Mouse (Mus musculus) cerebellum, adult 2 months (tissue): ENCODE results near the gene Fbxl14. TPM values are rescaled to one million over a fixed set of nuclear protein-coding genes. Genes with fewer than 3 reads are reported as not detected.

Experiments
- DNase-seq, 2 experiments: peaks; one replicate each; pipeline ENCODE4 v3.0.0; 2021
- H3K27ac ChIP-seq: fragments of 200-500 bp; 2 replicates; pipeline ENCODE4 v1.5.1; 2012; ENCODE audit warnings: low read length, control low read depth, inconsistent platforms; ENCODE audit not compliant: insufficient read depth
- H3K27me3 ChIP-seq: fragments of 200-500 bp; 2 replicates; pipeline ENCODE4 v1.6.1; 2012; ENCODE audit warnings: inconsistent platforms, mild to moderate bottlenecking, low read length, moderate library complexity; ENCODE audit not compliant: control insufficient read depth, insufficient read depth
- H3K4me1 ChIP-seq: fragments of 200-500 bp; 2 replicates; pipeline ENCODE4 v1.6.1; 2011; ENCODE audit warnings: low read length; ENCODE audit not compliant: control insufficient read depth, insufficient read depth
- H3K4me3 ChIP-seq: fragments of 200-500 bp; replicated peaks from 2 replicates; pipeline ENCODE3; 2011; ENCODE audit warnings: mild to moderate bottlenecking, low read depth, low read length, control low read depth; ENCODE audit not compliant: insufficient read depth
- CTCF ChIP-seq: fragments of 200-500 bp; IDR thresholded peaks from 2 replicates; pipeline ENCODE4 v1.5.1; 2011; ENCODE audit warnings: low read depth, mild to moderate bottlenecking, control low read depth, low read length, moderate library complexity, borderline replicate concordance; ENCODE audit not compliant: insufficient read depth
- POLR2A ChIP-seq: fragments of 200-500 bp; IDR thresholded peaks from 2 replicates; pipeline ENCODE4 v1.6.1; 2011; ENCODE audit warnings: low read length, control low read depth, borderline replicate concordance; ENCODE audit not compliant: insufficient read depth
- WGBS: fragments of 180-500 bp; shearing (Covaris S2); methylation state at CpG from one replicate; pipeline ENCODE4 v1.1.7; 2018; 5-methylcytosine and 5-hydroxymethylcytosine counted together
- polyA plus RNA-seq: library from polyadenylated mRNA; depleted of rRNA; stranded (reverse); fragments of >200 nt; gene quantifications from 2 replicates; pipeline ENCODE4 v1.2.3, GENCODE M21; 2012

Fbxl14 gene
- polyA plus RNA-seq, 1 experiment = 34.1 TPM

- no peak for DNase-seq
- H3K4me3 ChIP-seq = no peak overlapping the region
- no peaks in the 10 kb centered on the region for H3K4me1 ChIP-seq
- WGBS = 77% methylated on average over 10 of the region's 10 CpGs
- no peak overlapping the region for H3K27ac ChIP-seq
- TF ChIP-seq POLR2A = no peak
- TF ChIP-seq CTCF = no peak
- no peaks in the 10 kb centered on the region for H3K27me3 ChIP-seq
These were observed 29.3 kb downstream of the Fbxl14 start for GRCm38 (mm10) chr6:119508634-119509375.

- DNase-seq = no peak
- TF ChIP-seq POLR2A = no peak
- no peak for TF ChIP-seq CTCF
- Histone ChIP-seq H3K4me3 (no peak overlapping the region), H3K27ac (no peak overlapping the region), H3K27me3 (no peaks in the 10 kb centered on the region), H3K4me1 (no peaks in the 10 kb centered on the region)
- 79% methylated on average over 13 of the region's 13 CpGs for WGBS
These were observed 30.1 kb downstream of the Fbxl14 start for GRCm38 (mm10) chr6:119509437-119510037.

GRCm38 (mm10) chr6:119512701-119513100 lies 33.2 kb downstream of the Fbxl14 start:
- 75% methylated on average over 11 of the region's 11 CpGs for WGBS
- no peak for TF ChIP-seq POLR2A
- no peak for TF ChIP-seq CTCF
- no peak overlapping the region for H3K4me3 ChIP-seq
- no peaks in the 10 kb centered on the region for H3K27me3 ChIP-seq
- no peak for DNase-seq
- H3K27ac ChIP-seq = no peak overlapping the region
- no peaks in the 10 kb centered on the region for H3K4me1 ChIP-seq

GRCm38 (mm10) chr6:119513452-119513851 lies 34.0 kb downstream of the Fbxl14 start:
- no peaks in the 10 kb centered on the region for H3K4me1 ChIP-seq
- no peak overlapping the region for H3K4me3 ChIP-seq
- TF ChIP-seq POLR2A = no peak
- no peak for TF ChIP-seq CTCF
- no peaks in the 10 kb centered on the region for H3K27me3 ChIP-seq
- H3K27ac ChIP-seq = no peak overlapping the region
- DNase-seq = no peak
- WGBS = 74% methylated on average over 5 of the region's 5 CpGs

GRCm38 (mm10) chr6:119514085-119514484 lies 34.6 kb downstream of the Fbxl14 start:
- 39% methylated on average over 7 of the region's 7 CpGs for WGBS
- Histone ChIP-seq H3K4me1 (no peaks in the 10 kb centered on the region), H3K4me3 (no peak overlapping the region), H3K27ac (no peak overlapping the region), H3K27me3 (no peaks in the 10 kb centered on the region)
- peak in 1 of 2 experiments; percentile 12 for DNase-seq
- TF ChIP-seq POLR2A (no peak), CTCF (no peak)

GRCm38 (mm10) chr6:119520731-119521130 lies 41.3 kb downstream of the Fbxl14 start:
- TF ChIP-seq CTCF (no peak), POLR2A (no peak)
- Histone ChIP-seq H3K4me1 (peaks cover 9% of the 10 kb centered on the region; the same call in 1 of the 2 replicates), H3K4me3 (no peak overlapping the region), H3K27ac (no peak overlapping the region), H3K27me3 (no peaks in the 10 kb centered on the region)
- WGBS = 56% methylated on average over 9 of the region's 9 CpGs
- no peak for DNase-seq

GRCm38 (mm10) chr6:119521482-119521900 lies 42.0 kb downstream of the Fbxl14 start:
- DNase-seq = peak; percentile 43 to 64
- WGBS = 10% methylated on average over 3 of the region's 3 CpGs
- no peak overlapping the region for H3K27ac ChIP-seq

GRCm38 (mm10) chr6:119521931-119522391 lies 42.5 kb downstream of the Fbxl14 start:
- H3K27ac ChIP-seq = no peak overlapping the region
- H3K27me3 ChIP-seq = no peaks in the 10 kb centered on the region
- peaks cover 9% of the 10 kb centered on the region; the same call in 1 of the 2 replicates for H3K4me1 ChIP-seq
- DNase-seq = peak in 1 of 2 experiments; percentile 12
- 11% methylated on average over 3 of the region's 3 CpGs for WGBS
- H3K4me3 ChIP-seq = no peak overlapping the region
- TF ChIP-seq POLR2A (no peak), CTCF (no peak)

More at GRCm38 (mm10) chr6:119521482-119521900, 42.0 kb downstream of the Fbxl14 start:
- TF ChIP-seq CTCF (no peak), POLR2A (no peak)
- Histone ChIP-seq H3K4me3 (no peak overlapping the region), H3K27me3 (no peaks in the 10 kb centered on the region), H3K4me1 (peaks cover 9% of the 10 kb centered on the region; the same call in 1 of the 2 replicates)
